Mouse (Mus musculus) ovary, postnatal 36 days (tissue): ENCODE measurements around the gene Gm436.

Source experiments
- DNase-seq: peaks from one replicate; pipeline ENCODE4 v3.0.0; 2022; ENCODE audit warnings: low spot score, mixed read lengths

Gm436 gene

DNA sequence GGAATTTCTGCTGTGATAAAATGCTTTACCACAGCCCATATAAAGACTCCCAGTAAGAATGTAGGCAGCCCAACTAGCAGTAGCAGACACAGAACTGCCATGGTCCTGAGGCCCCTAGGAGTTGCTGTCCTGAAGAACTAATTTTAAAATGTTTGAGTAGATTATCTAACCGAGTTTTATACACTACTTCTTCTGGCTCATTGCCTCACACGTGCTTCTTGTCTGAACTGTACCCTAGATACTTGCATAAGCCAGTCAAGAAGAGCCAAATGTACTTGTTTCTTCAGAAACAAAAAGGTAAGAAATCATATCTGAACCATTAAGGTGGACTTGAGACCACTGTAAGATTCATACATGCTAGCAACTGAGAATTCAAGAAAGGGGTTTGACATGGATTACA, at the start of gene Gm436:
Gene Gm436, minus strand, starts transcription at position 101 of the 400 bp plus-strand sequence.
- DNase-seq, result no peak

- DNase-seq, result no peak
Observed at GRCm38 (mm10) chr4:144721304-144721703, 35.1 kb upstream of the Gm436 start, which contains the start of gene Gm13178. Gene Gm13178 (minus strand): TSS chr4:144721404.

GRCm38 (mm10) chr4:144719691-144720090, 33.5 kb upstream of the Gm436 start:
- no peak for DNase-seq

- DNase-seq, result no peak
Observed at GRCm38 (mm10) chr4:144718288-144718687, 32.1 kb upstream of the Gm436 start.

GRCm38 (mm10) chr4:144638263-144638662, 47.9 kb downstream of the Gm436 start:
- DNase-seq, result no peak
